Mouse (Mus musculus) adrenal gland, postnatal 0 days (tissue): ENCODE data around the gene Ccdc9b. TPM values are rescaled to one million over a fixed set of nuclear protein-coding genes. Genes with fewer than 3 reads are reported as not detected.

Experiments used
- polyA plus RNA-seq: library from polyadenylated mRNA; unstranded; fragments of >200 nt; fragmentation: Nextera tagmentation; extraction: Ambion mirVana; gene quantifications from 2 replicates; pipeline ENCODE4 v1.2.1, GENCODE M21; 2015

The Ccdc9b gene
- 0.91 and 1.4 TPM in 2 replicates for polyA plus RNA-seq

GRCm38 (mm10) chr2:118761906-118762783 lies at the start of gene Ccdc9b:
TSS of gene Ccdc9b (minus strand) at chr2:118762661.

DNA sequence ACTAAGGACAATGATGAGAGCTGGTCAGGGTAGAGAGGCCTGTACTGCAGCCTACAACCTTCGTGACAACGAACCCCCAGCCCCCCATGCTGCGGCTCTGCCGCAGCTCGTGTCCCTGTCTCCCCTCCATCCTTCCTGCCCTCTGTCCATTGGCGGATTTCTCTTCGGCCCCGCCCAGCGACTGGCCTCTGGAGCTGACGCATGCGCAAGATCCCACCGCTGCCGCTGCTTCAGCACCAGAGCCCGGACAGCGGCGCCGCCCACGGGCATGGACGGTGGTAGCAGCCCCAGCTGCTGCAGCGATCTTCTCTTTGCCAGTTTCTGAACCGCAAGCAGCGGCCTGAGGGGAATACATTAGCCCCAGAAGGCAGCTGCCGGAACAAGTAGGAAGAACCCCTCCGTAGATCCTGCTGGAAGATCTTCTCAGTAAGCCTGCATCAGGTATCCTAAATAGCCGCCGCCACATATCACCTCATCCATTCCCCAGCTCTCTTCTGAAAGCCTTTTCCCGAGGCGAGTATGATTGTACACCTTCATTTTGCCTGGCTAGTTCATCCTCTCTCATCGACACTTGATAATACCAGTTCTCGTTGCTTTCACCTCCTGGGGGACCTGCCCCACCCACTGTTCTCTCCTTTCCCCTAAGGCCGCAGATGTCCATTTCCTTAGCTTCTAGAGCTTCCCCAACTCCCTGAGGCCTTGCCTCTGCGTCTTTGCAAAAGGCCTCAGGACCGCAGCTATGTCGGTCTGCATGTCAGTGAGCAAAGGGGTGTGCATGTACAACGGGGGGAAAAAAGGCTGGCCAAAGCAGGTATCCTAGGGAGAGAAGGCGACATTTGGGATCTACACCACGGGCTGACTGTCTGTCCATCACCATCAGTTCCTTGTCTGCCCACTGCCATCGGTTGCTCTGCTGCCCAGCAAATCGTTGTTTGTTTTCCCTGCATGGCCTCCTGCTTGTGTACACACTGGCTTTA lies 17.3 kb upstream of the Ccdc9b start, which contains the start of gene Disp2:
Gene Disp2 (plus strand): TSS at position 216 of the 977 bp plus-strand sequence.

DNA sequence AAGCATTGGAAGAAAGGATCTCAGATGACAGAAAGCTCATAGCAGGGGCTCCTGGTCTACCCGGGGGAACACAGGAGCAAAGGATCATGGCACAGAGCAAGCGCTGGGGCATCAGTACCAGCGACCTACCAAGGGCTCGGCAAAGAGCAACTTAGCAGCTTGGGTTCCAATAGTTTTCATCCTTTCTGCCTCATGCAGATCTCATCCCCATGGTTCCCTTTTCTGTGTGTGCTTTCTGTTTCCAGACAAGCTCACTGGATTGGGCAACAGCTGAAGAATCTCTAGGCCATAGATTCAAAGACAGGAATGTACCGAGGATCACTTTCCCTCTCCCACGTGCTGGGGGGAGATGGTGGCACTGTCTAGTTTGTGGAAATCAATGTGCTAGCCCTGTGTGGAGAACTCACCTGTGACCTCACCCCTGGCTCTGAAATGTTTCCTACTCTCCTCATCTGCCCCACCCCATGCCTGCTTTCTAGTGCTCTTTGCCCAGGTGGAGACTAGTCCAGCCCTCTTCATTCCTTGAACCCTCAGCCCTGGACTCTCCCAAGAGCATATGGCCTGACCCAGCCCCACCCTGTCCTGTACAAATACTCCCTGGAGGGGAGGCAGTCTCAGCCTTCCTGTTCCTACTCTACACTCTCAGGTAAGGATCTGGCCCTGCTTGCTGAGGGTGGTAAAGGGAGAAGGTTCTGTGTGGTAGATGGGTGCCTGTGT lies 9.9 kb upstream of the Ccdc9b start, which contains the start of gene Phgr1:
Gene Phgr1 (plus strand): TSS at position 612 of the 717 bp plus-strand sequence.

GRCm38 (mm10) chr2:118745232-118745884 lies 17.1 kb downstream of the Ccdc9b start, which contains the start of gene Inafm2:
TSS of gene Inafm2 (plus strand) at chr2:118745758.

DNA sequence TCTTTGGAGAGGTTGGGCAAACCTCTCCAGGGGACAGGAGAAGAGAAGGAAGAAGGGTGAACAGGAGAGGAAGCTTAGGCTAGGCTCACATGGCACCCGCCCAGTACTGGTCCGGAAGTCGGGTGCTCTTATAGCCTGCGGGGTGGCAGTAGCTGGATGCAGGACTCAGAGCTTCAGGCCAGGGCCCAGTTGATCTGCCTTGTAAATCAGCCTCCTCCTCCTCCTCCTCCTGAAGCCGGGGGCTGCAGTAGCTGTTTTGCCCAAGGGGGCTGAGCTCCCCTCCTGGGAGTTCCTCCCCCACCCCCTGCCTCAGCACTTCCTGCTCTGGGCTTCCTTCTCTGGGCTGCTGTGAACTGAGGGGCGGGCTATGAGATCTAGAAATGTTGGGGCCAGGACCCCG lies 34.1 kb downstream of the Ccdc9b start, which contains the start of gene Plcb2:
Gene Plcb2 (minus strand): TSS at position 102 of the 400 bp plus-strand sequence.

Other genes starting within 250 kb of the Ccdc9b start
- 2.9 TPM in 2 replicates for gene Bmf, start 213.0 kb downstream of the Ccdc9b start, polyA plus RNA-seq
- 12.3 and 15.2 TPM in 2 replicates for gene Bub1b, start 164.4 kb downstream of the Ccdc9b start, polyA plus RNA-seq
- 3.3 and 5.1 TPM in 2 replicates for gene Pak6, start 99.4 kb downstream of the Ccdc9b start, polyA plus RNA-seq
- 0.12 TPM in 1 of 2 replicates, not detected in the other for gene Ankrd63, start 58.7 kb downstream of the Ccdc9b start, polyA plus RNA-seq
- gene Plcb2, start 34.2 kb downstream of the Ccdc9b start, polyA plus RNA-seq: 0.47 and 0.99 TPM in 2 replicates
- gene Inafm2, start 16.9 kb downstream of the Ccdc9b start, polyA plus RNA-seq: 10.6 and 19.2 TPM in 2 replicates
- 0.85 TPM in 1 of 2 replicates, not detected in the other for gene Phgr1, start 10.1 kb upstream of the Ccdc9b start, polyA plus RNA-seq
- 19.1 and 24.7 TPM in 2 replicates for gene Disp2, start 17.1 kb upstream of the Ccdc9b start, polyA plus RNA-seq
- 34.3 and 42.8 TPM in 2 replicates for gene Knstrn, start 51.3 kb upstream of the Ccdc9b start, polyA plus RNA-seq
- 45.0 and 86.9 TPM in 2 replicates for gene Ivd, start 99.3 kb upstream of the Ccdc9b start, polyA plus RNA-seq
- 6.2 and 16.8 TPM in 2 replicates for gene Bahd1, start 137.7 kb upstream of the Ccdc9b start, polyA plus RNA-seq
- 18.6 and 23.9 TPM in 2 replicates for gene Chst14, start 163.8 kb upstream of the Ccdc9b start, polyA plus RNA-seq